Mouse (Mus musculus): ENCODE data around the gene Nudt22. TPM values are rescaled to one million over a fixed set of nuclear protein-coding genes. Genes with fewer than 3 reads are reported as not detected.

Nudt22 gene
- total RNA-seq (2023), result 1 to 10 TPM; 4.2 to 8.3 TPM

GRCm38 (mm10) chr19:6996006-6996405, at the start of gene Nudt22, which contains the start of gene Trpt1:
Gene Nudt22, minus strand, starts transcription at chr19:6996117.
Gene Trpt1, plus strand, starts transcription at chr19:6996131.

GRCm38 (mm10) chr19:7039841-7040636, 44.1 kb upstream of the Nudt22 start, which contains the start of gene Stip1:
Gene Stip1, minus strand, starts transcription at chr19:7039967.

GRCm38 (mm10) chr19:7019191-7019590, 23.3 kb upstream of the Nudt22 start, which contains the start of gene Fermt3:
Gene Fermt3, minus strand, starts transcription at chr19:7019469.

GRCm38 (mm10) chr19:6992011-6992858, 3.7 kb downstream of the Nudt22 start, which contains the start of gene Dnajc4:
Gene Dnajc4, minus strand, starts transcription at chr19:6992572.

GRCm38 (mm10) chr19:6987061-6987903, 8.6 kb downstream of the Nudt22 start, which contains the start of gene Vegfb:
Gene Vegfb, minus strand, starts transcription at chr19:6987651.

GRCm38 (mm10) chr19:6980381-6981093, 15.4 kb downstream of the Nudt22 start, which contains the start of gene Fkbp2:
Gene Fkbp2, minus strand, starts transcription at chr19:6980501.

GRCm38 (mm10) chr19:6975537-6976521, 20.1 kb downstream of the Nudt22 start, which contains the start of gene Plcb3:
Gene Plcb3, minus strand, starts transcription at chr19:6976470.

GRCm38 (mm10) chr19:6974211-6975205, 21.4 kb downstream of the Nudt22 start, which contains the start of gene Ppp1r14b:
Gene Ppp1r14b, plus strand, starts transcription at chr19:6974968.

Other genes starting within 250 kb of the Nudt22 start
- 10 to 100 TPM; 40.2 to 46.5 TPM for gene Rps6ka4, start 155.5 kb downstream of the Nudt22 start, total RNA-seq (2023)
- 100 to 1,000 TPM in 1 of 2 experiments, 10 to 100 TPM in 1; 92.8 to 115 TPM for gene Ccdc88b, start 137.9 kb downstream of the Nudt22 start, total RNA-seq (2023)
- gene Trmt112, start 86.4 kb downstream of the Nudt22 start, total RNA-seq (2023), result 100 to 1,000 TPM; 122 to 142 TPM
- 10 to 100 TPM; 66.4 to 71.5 TPM for gene Prdx5, start 86.0 kb downstream of the Nudt22 start, total RNA-seq (2023)
- gene Esrra, start 74.3 kb downstream of the Nudt22 start, total RNA-seq (2023), result 10 to 100 TPM; 34.4 to 41.3 TPM
- gene Catsperz, start 70.7 kb downstream of the Nudt22 start, total RNA-seq (2023), result not detected
- gene Kcnk4, start 61.6 kb downstream of the Nudt22 start, total RNA-seq (2023), result not detected
- gene Bad, start 54.3 kb downstream of the Nudt22 start, total RNA-seq (2023), result 10 to 100 TPM; 12.0 to 20.5 TPM
- 10 to 100 TPM in 1 of 2 experiments, 1 to 10 TPM in 1; 8.3 to 10.8 TPM for gene Gpr137, start 53.6 kb downstream of the Nudt22 start, total RNA-seq (2023)
- gene Ppp1r14b, start 21.1 kb downstream of the Nudt22 start, total RNA-seq (2023), result 100 to 1,000 TPM; 130 to 155 TPM
- gene Plcb3, start 19.6 kb downstream of the Nudt22 start, total RNA-seq (2023), result 10 to 100 TPM; 13.8 TPM
- 10 to 100 TPM; 17.0 to 22.9 TPM for gene Fkbp2, start 15.6 kb downstream of the Nudt22 start, total RNA-seq (2023)
- 10 to 100 TPM; 10.7 to 13.1 TPM for gene Vegfb, start 8.5 kb downstream of the Nudt22 start, total RNA-seq (2023)
- 10 to 100 TPM; 25.1 to 28.3 TPM for gene Dnajc4, start 3.5 kb downstream of the Nudt22 start, total RNA-seq (2023)
- gene Trpt1, start within 50 bp of the Nudt22 start, total RNA-seq (2023), result 1 to 10 TPM; 2.1 to 3.4 TPM
- gene Fermt3, start 23.4 kb upstream of the Nudt22 start, total RNA-seq (2023), result 100 to 1,000 TPM; 179 to 199 TPM
- 100 to 1,000 TPM; 105 to 157 TPM for gene Stip1, start 43.9 kb upstream of the Nudt22 start, total RNA-seq (2023)
- gene Macrod1, start 60.7 kb upstream of the Nudt22 start, total RNA-seq (2023), result 10 to 100 TPM; 12.1 to 16.4 TPM
- gene Flrt1, start 109.6 kb upstream of the Nudt22 start, total RNA-seq (2023), result not detected
- 100 to 1,000 TPM; 117 to 119 TPM for gene Otub1, start 210.2 kb upstream of the Nudt22 start, total RNA-seq (2023)
- 100 to 1,000 TPM; 263 to 296 TPM for gene Cox8a, start 221.5 kb upstream of the Nudt22 start, total RNA-seq (2023)
- 10 to 100 TPM; 39.2 to 43.8 TPM for gene Naa40, start 245.1 kb upstream of the Nudt22 start, total RNA-seq (2023)

Data from T-cell, adult 66 days (primary cell).